Mouse (Mus musculus) lung, adult 2 months (tissue): Measurements from ENCODE around the gene Cd160.

Source experiments
- CTCF ChIP-seq: fragments of 200-500 bp; IDR thresholded peaks from 2 replicates; pipeline ENCODE4 v1.5.1; 2011; ENCODE audit warnings: mild to moderate bottlenecking, low read length, control low read depth; ENCODE audit not compliant: insufficient read depth
- POLR2A ChIP-seq: fragments of 200-500 bp; IDR thresholded peaks from 2 replicates; pipeline ENCODE4 v1.6.1; 2011; ENCODE audit warnings: low read depth, mild to moderate bottlenecking, control low read depth, low read length, borderline replicate concordance; ENCODE audit errors: extremely low read depth

- TF ChIP-seq CTCF (no peak), POLR2A (no peak)
Observed at GRCm38 (mm10) chr3:96769971-96770370, 59.2 kb downstream of the Cd160 start.
